Mouse (Mus musculus) myocyte (in vitro differentiated cells): ENCODE data around the gene Kirrel3. TPM values are rescaled to one million over a fixed set of nuclear protein-coding genes. Genes with fewer than 3 reads are reported as not detected.

Experiments used
- H3K27me3 ChIP-seq: one replicate; pipeline ENCODE4 v1.6.1; 2011; ENCODE audit not compliant: control insufficient read depth, insufficient read depth, insufficient read length
- H3K36me3 ChIP-seq: one replicate; pipeline ENCODE4 v1.6.1; 2011; ENCODE audit not compliant: control insufficient read depth, insufficient read depth
- H3K4me2 ChIP-seq: one replicate; pipeline ENCODE4 v1.6.1; 2011; ENCODE audit warnings: low read depth, control low read depth
- H3K4me3 ChIP-seq: one replicate; pipeline ENCODE4 v1.5.1; 2011; ENCODE audit warnings: mild to moderate bottlenecking, control low read depth, moderate library complexity
- H3K79me2 ChIP-seq: one replicate; pipeline ENCODE4 v1.6.1; 2011; ENCODE audit not compliant: control insufficient read depth, insufficient read depth
- H3ac ChIP-seq: one replicate; pipeline ENCODE4 v1.6.1; 2011; ENCODE audit not compliant: control insufficient read depth, insufficient read length
- CEBPB ChIP-seq: IDR thresholded peaks from 2 replicates; pipeline ENCODE4 v1.6.1; 2011; ENCODE audit warnings: mild to moderate bottlenecking, moderate library complexity; ENCODE audit not compliant: poor library complexity, insufficient read depth, severe bottlenecking
- E2F4 ChIP-seq: IDR thresholded peaks from one replicate; pipeline ENCODE4 v1.6.1; 2011; ENCODE audit warnings: mild to moderate bottlenecking, control low read depth, moderate library complexity; ENCODE audit not compliant: insufficient read depth
- MAX ChIP-seq: IDR thresholded peaks from one replicate; pipeline ENCODE4 v1.6.1; 2011; ENCODE audit warnings: low read depth, mild to moderate bottlenecking, control low read depth
- MYOD1 ChIP-seq, 3 experiments: IDR thresholded peaks; one replicate each; pipeline ENCODE4 v1.6.1; 2011; ENCODE audit warnings: control low read depth in 2 of 3, low read depth in 2 of 3, mild to moderate bottlenecking in 2 of 3, moderate library complexity in 1 of 3; ENCODE audit not compliant: insufficient read length in 2 of 3, control insufficient read depth in 1 of 3
- MYOG ChIP-seq, 3 experiments: IDR thresholded peaks; one replicate each; pipeline ENCODE4 v1.6.1; 2011; ENCODE audit warnings: control low read depth in 2 of 3, low read depth in 2 of 3, mild to moderate bottlenecking in 2 of 3; ENCODE audit not compliant: insufficient read length in 2 of 3, control insufficient read depth in 1 of 3, insufficient read depth in 1 of 3
- POLR2A ChIP-seq: IDR thresholded peaks from one replicate; pipeline ENCODE4 v1.6.1; 2011; ENCODE audit warnings: low read depth, mild to moderate bottlenecking, control low read depth, moderate library complexity; ENCODE audit not compliant: insufficient read length
- POLR2AphosphoS2 ChIP-seq: IDR thresholded peaks from one replicate; pipeline ENCODE4 v1.6.1; 2011; ENCODE audit warnings: low read depth, control low read depth; ENCODE audit not compliant: insufficient read length
- REST ChIP-seq: IDR thresholded peaks from one replicate; pipeline ENCODE4 v1.6.1; 2011; ENCODE audit warnings: mild to moderate bottlenecking, control low read depth, moderate library complexity; ENCODE audit not compliant: insufficient read depth, insufficient read length
- SRF ChIP-seq: IDR thresholded peaks from one replicate; pipeline ENCODE4 v1.6.1; 2011; ENCODE audit warnings: low read depth; ENCODE audit not compliant: control insufficient read depth, insufficient read length
- TCF12 ChIP-seq: IDR thresholded peaks from one replicate; pipeline ENCODE4 v1.6.1; 2011; ENCODE audit warnings: mild to moderate bottlenecking, control low read depth; ENCODE audit not compliant: poor library complexity, insufficient read depth, severe bottlenecking
- TCF3 ChIP-seq: IDR thresholded peaks from one replicate; pipeline ENCODE4 v1.6.1; 2011; ENCODE audit warnings: low read depth, control low read depth; ENCODE audit not compliant: insufficient read length
- USF1 ChIP-seq: IDR thresholded peaks from one replicate; pipeline ENCODE4 v1.6.1; 2011; ENCODE audit warnings: low read depth, mild to moderate bottlenecking, control low read depth, moderate library complexity
- polyA plus RNA-seq: library from polyadenylated mRNA; unstranded; fragments of >200 nt; fragmentation: generic; extraction: Trizol; gene quantifications from one replicate; pipeline ENCODE4 v1.2.1, GENCODE M21; 2012; ENCODE audit warnings: missing spikeins

Kirrel3 gene
- polyA plus RNA-seq, 1 experiment = 2.8 TPM

GRCm38 (mm10) chr9:34843275-34843965, 357.7 kb downstream of the Kirrel3 start:
- Histone ChIP-seq H3K79me2 (no peaks in the 10 kb centered on the region), H3K36me3 (no peaks in the 10 kb centered on the region), H3K4me3 (no peak overlapping the region), H3ac (no peak overlapping the region), H3K4me2 (no peak overlapping the region), H3K27me3 (peaks cover 11% of the 10 kb centered on the region)
- TF ChIP-seq REST = no peak
- no peak for TF ChIP-seq MYOD1 (IDR thresholded peaks at IDR 0.05; ENCODE audit: control insufficient read depth in 1 of 3, insufficient read length in 2 of 3, low read depth in 2 of 3)
- TF ChIP-seq USF1 = no peak
- no peak for TF ChIP-seq POLR2A
- no peak for TF ChIP-seq CEBPB
- TF ChIP-seq TCF3 = no peak
- no peak for TF ChIP-seq SRF

- peaks cover 11% of the 10 kb centered on the region for H3K27me3 ChIP-seq
- H3K79me2 ChIP-seq = no peaks in the 10 kb centered on the region
- H3K4me2 ChIP-seq = peak overlapping the region; percentile 5
- no peak overlapping the region for H3ac ChIP-seq
- no peak for TF ChIP-seq POLR2A
- no peak for TF ChIP-seq POLR2AphosphoS2
- TF ChIP-seq TCF3 = no peak
- no peak for TF ChIP-seq MYOG (IDR thresholded peaks at IDR 0.05; ENCODE audit: control insufficient read depth in 1 of 3, insufficient read depth in 1 of 3, insufficient read length in 2 of 3, low read depth in 2 of 3)
- peak; percentile 95 for TF ChIP-seq CEBPB
- no peaks in the 10 kb centered on the region for H3K36me3 ChIP-seq
- H3K4me3 ChIP-seq = no peak overlapping the region
Observed at GRCm38 (mm10) chr9:34846440-34846839, 360.7 kb downstream of the Kirrel3 start.

GRCm38 (mm10) chr9:34847664-34848063, 362.0 kb downstream of the Kirrel3 start:
- H3K36me3 ChIP-seq = no peaks in the 10 kb centered on the region
- no peaks in the 10 kb centered on the region for H3K79me2 ChIP-seq
- no peak overlapping the region for H3K4me2 ChIP-seq
- no peak overlapping the region for H3ac ChIP-seq
- H3K27me3 ChIP-seq = peaks cover 5% of the 10 kb centered on the region
- TF ChIP-seq MYOD1 (IDR thresholded peaks at IDR 0.05; ENCODE audit: control insufficient read depth in 1 of 3, insufficient read length in 2 of 3, low read depth in 2 of 3) (no peak), SRF (no peak), MAX (no peak), POLR2A (no peak)
- no peak overlapping the region for H3K4me3 ChIP-seq

- Histone ChIP-seq H3K27me3 (no peaks in the 10 kb centered on the region), H3K4me3 (no peak overlapping the region), H3K79me2 (no peaks in the 10 kb centered on the region), H3ac (no peak overlapping the region), H3K36me3 (no peaks in the 10 kb centered on the region), H3K4me2 (no peak overlapping the region)
- no peak for TF ChIP-seq POLR2A
- no peak for TF ChIP-seq MAX
- no peak for TF ChIP-seq USF1
- TF ChIP-seq SRF = no peak
- no peak for TF ChIP-seq E2F4
- TF ChIP-seq POLR2AphosphoS2 = no peak
- TF ChIP-seq CEBPB = no peak
Observed at GRCm38 (mm10) chr9:34851136-34851535, 365.4 kb downstream of the Kirrel3 start.

GRCm38 (mm10) chr9:34857575-34857974, 371.9 kb downstream of the Kirrel3 start:
- no peak overlapping the region for H3K4me2 ChIP-seq
- TF ChIP-seq POLR2A (no peak), POLR2AphosphoS2 (no peak), CEBPB (no peak)
- no peak overlapping the region for H3ac ChIP-seq
- H3K4me3 ChIP-seq = no peak overlapping the region
- no peaks in the 10 kb centered on the region for H3K36me3 ChIP-seq
- H3K27me3 ChIP-seq = no peaks in the 10 kb centered on the region
- H3K79me2 ChIP-seq = no peaks in the 10 kb centered on the region

- no peak overlapping the region for H3ac ChIP-seq
- no peak overlapping the region for H3K4me3 ChIP-seq
- H3K4me2 ChIP-seq = no peak overlapping the region
- H3K27me3 ChIP-seq = no peaks in the 10 kb centered on the region
- H3K79me2 ChIP-seq = no peaks in the 10 kb centered on the region
- TF ChIP-seq E2F4 = no peak
- TF ChIP-seq MYOD1 (IDR thresholded peaks at IDR 0.05; ENCODE audit: control insufficient read depth in 1 of 3, insufficient read length in 2 of 3, low read depth in 2 of 3) = no peak
- no peak for TF ChIP-seq MAX
- no peak for TF ChIP-seq USF1
- TF ChIP-seq TCF12 = no peak
- TF ChIP-seq POLR2A = no peak
- TF ChIP-seq POLR2AphosphoS2 = no peak
- no peaks in the 10 kb centered on the region for H3K36me3 ChIP-seq
Observed at GRCm38 (mm10) chr9:34858071-34858470, 372.4 kb downstream of the Kirrel3 start.
